Mouse (Mus musculus): ENCODE measurements around the gene Apbb2. TPM values are rescaled to one million over a fixed set of nuclear protein-coding genes. Genes with fewer than 3 reads are reported as not detected.
"Not testable (repeated sequence)": the region's sequence is repeated elsewhere in the genome, so short reads cannot be mapped to it uniquely, and the experiment has no call there.

The Apbb2 gene
- polyA plus RNA-seq, 1 experiment, result 22.6 TPM

- no peaks in the 10 kb centered on the region for H3K79me2 ChIP-seq (ENCODE audit: control insufficient read depth, insufficient read depth)
- TF ChIP-seq USF1 (IDR thresholded peaks at IDR 0.05; ENCODE audit: low read depth) (no peak), MAX (IDR thresholded peaks at IDR 0.05) (no peak)
Observed at GRCm38 (mm10) chr5:66262475-66262874, 356.1 kb downstream of the Apbb2 start.

GRCm38 (mm10) chr5:66259756-66260448 lies 358.7 kb downstream of the Apbb2 start, which contains the start of gene Nsun7:
TSS of gene Nsun7 (plus strand) at chr5:66259897.
- H3ac ChIP-seq (ENCODE audit: control insufficient read depth, insufficient read length, low read depth), result peak within 1 kb of the TSS; percentile 51
- TF ChIP-seq USF1 (IDR thresholded peaks at IDR 0.05; ENCODE audit: low read depth) (no peak), MAX (IDR thresholded peaks at IDR 0.05) (no peak), FOSL1 (IDR thresholded peaks at IDR 0.05; ENCODE audit: insufficient read depth, low read length, poor library complexity, severe bottlenecking) (no peak), CEBPB (IDR thresholded peaks at IDR 0.05; ENCODE audit: low read depth) (no peak), MYOG (IDR thresholded peaks at IDR 0.05; ENCODE audit: control insufficient read depth, extremely low read depth, insufficient read length) (no peak), MYOD1 (IDR thresholded peaks at IDR 0.05; ENCODE audit: control insufficient read depth, insufficient read length, low read depth) (no peak), CTCF (IDR thresholded peaks at IDR 0.05; ENCODE audit: control insufficient read depth, insufficient read depth, insufficient read length) (no peak)
- H3K79me2 ChIP-seq (ENCODE audit: control insufficient read depth, insufficient read depth), result no peaks in the 10 kb centered on the region
- H3K27me3 ChIP-seq (ENCODE audit: control insufficient read depth, insufficient read depth, insufficient read length), result no peaks in the 10 kb centered on the region
- H3K36me3 ChIP-seq (ENCODE audit: control insufficient read depth, insufficient read depth), result no peaks in the 10 kb centered on the region
- H3K79me3 ChIP-seq (ENCODE audit: low read depth), result no peaks in the 10 kb centered on the region
- H3K4me3 ChIP-seq (ENCODE audit: insufficient read depth, poor library complexity, severe bottlenecking), result peak within 1 kb of the TSS; percentile 14

More at GRCm38 (mm10) chr5:66262475-66262874, 356.1 kb downstream of the Apbb2 start:
- no peaks in the 10 kb centered on the region for H3K36me3 ChIP-seq (ENCODE audit: control insufficient read depth, insufficient read depth)
- H3K4me3 ChIP-seq (ENCODE audit: insufficient read depth, poor library complexity, severe bottlenecking), result no peak overlapping the region
- H3K79me3 ChIP-seq (ENCODE audit: low read depth), result no peaks in the 10 kb centered on the region
- H3ac ChIP-seq (ENCODE audit: control insufficient read depth, insufficient read length, low read depth), result no peak overlapping the region
- no peaks in the 10 kb centered on the region for H3K27me3 ChIP-seq (ENCODE audit: control insufficient read depth, insufficient read depth, insufficient read length)

- H3ac ChIP-seq (ENCODE audit: control insufficient read depth, insufficient read length, low read depth), result peak overlapping the region; percentile 51
- H3K4me3 ChIP-seq (ENCODE audit: insufficient read depth, poor library complexity, severe bottlenecking); H3K79me2 ChIP-seq (ENCODE audit: control insufficient read depth, insufficient read depth); H3K27me3 ChIP-seq (ENCODE audit: control insufficient read depth, insufficient read depth, insufficient read length); H3K36me3 ChIP-seq (ENCODE audit: control insufficient read depth, insufficient read depth); H3K79me3 ChIP-seq (ENCODE audit: low read depth): not testable (repeated sequence)
Observed at GRCm38 (mm10) chr5:66259431-66259755, 359.2 kb downstream of the Apbb2 start.

DNA sequence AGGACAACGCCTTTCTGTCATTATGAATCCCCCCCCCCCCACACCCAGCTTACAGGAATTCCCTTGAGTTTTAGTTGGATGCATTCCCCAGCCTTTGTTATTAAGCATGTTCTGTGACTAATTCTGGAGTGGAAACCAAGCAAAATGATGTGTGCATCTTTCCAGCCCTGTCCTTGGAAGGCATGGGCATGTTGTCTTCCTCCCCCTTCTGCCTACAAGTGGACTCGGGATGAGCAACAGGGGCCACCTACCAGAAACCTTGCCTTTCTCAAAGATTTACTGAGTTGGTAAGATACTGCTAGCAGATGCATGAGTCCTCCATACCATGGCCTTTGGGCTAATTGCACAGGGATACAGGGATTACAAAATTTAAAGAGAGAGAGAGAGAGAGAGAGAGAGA lies 359.6 kb downstream of the Apbb2 start:
- Histone ChIP-seq H3K79me2 (ENCODE audit: control insufficient read depth, insufficient read depth) (no peaks in the 10 kb centered on the region), H3K36me3 (ENCODE audit: control insufficient read depth, insufficient read depth) (no peaks in the 10 kb centered on the region), H3ac (ENCODE audit: control insufficient read depth, insufficient read length, low read depth) (no peak overlapping the region), H3K79me3 (ENCODE audit: low read depth) (no peaks in the 10 kb centered on the region), H3K4me3 (ENCODE audit: insufficient read depth, poor library complexity, severe bottlenecking) (no peak overlapping the region), H3K27me3 (ENCODE audit: control insufficient read depth, insufficient read depth, insufficient read length) (no peaks in the 10 kb centered on the region)
- no peak for TF ChIP-seq MAX (IDR thresholded peaks at IDR 0.05)

- Histone ChIP-seq H3K4me3 (ENCODE audit: insufficient read depth, poor library complexity, severe bottlenecking) (no peak overlapping the region), H3K79me3 (ENCODE audit: low read depth) (no peaks in the 10 kb centered on the region), H3ac (ENCODE audit: control insufficient read depth, insufficient read length, low read depth) (no peak overlapping the region), H3K79me2 (ENCODE audit: control insufficient read depth, insufficient read depth) (no peaks in the 10 kb centered on the region), H3K36me3 (ENCODE audit: control insufficient read depth, insufficient read depth) (no peaks in the 10 kb centered on the region), H3K27me3 (ENCODE audit: control insufficient read depth, insufficient read depth, insufficient read length) (no peaks in the 10 kb centered on the region)
- TF ChIP-seq CTCF (IDR thresholded peaks at IDR 0.05; ENCODE audit: control insufficient read depth, insufficient read depth, insufficient read length), result no peak
- no peak for TF ChIP-seq USF1 (IDR thresholded peaks at IDR 0.05; ENCODE audit: low read depth)
- no peak for TF ChIP-seq MYOG (IDR thresholded peaks at IDR 0.05; ENCODE audit: control insufficient read depth, extremely low read depth, insufficient read length)
- no peak for TF ChIP-seq MAX (IDR thresholded peaks at IDR 0.05)
- no peak for TF ChIP-seq FOSL1 (IDR thresholded peaks at IDR 0.05; ENCODE audit: insufficient read depth, low read length, poor library complexity, severe bottlenecking)
- TF ChIP-seq CEBPB (IDR thresholded peaks at IDR 0.05; ENCODE audit: low read depth), result no peak
- TF ChIP-seq MYOD1 (IDR thresholded peaks at IDR 0.05; ENCODE audit: control insufficient read depth, insufficient read length, low read depth), result no peak
Observed at GRCm38 (mm10) chr5:66255044-66255443, 363.5 kb downstream of the Apbb2 start.

- H3ac ChIP-seq (ENCODE audit: control insufficient read depth, insufficient read length, low read depth), result no peak overlapping the region
- no peaks in the 10 kb centered on the region for H3K79me3 ChIP-seq (ENCODE audit: low read depth)
- H3K79me2 ChIP-seq (ENCODE audit: control insufficient read depth, insufficient read depth), result no peaks in the 10 kb centered on the region
- no peaks in the 10 kb centered on the region for H3K27me3 ChIP-seq (ENCODE audit: control insufficient read depth, insufficient read depth, insufficient read length)
- TF ChIP-seq MYOD1 (IDR thresholded peaks at IDR 0.05; ENCODE audit: control insufficient read depth, insufficient read length, low read depth) (no peak), MAX (IDR thresholded peaks at IDR 0.05) (no peak), CEBPB (IDR thresholded peaks at IDR 0.05; ENCODE audit: low read depth) (no peak), CTCF (IDR thresholded peaks at IDR 0.05; ENCODE audit: control insufficient read depth, insufficient read depth, insufficient read length) (no peak), FOSL1 (IDR thresholded peaks at IDR 0.05; ENCODE audit: insufficient read depth, low read length, poor library complexity, severe bottlenecking) (no peak)
- H3K4me3 ChIP-seq (ENCODE audit: insufficient read depth, poor library complexity, severe bottlenecking), result no peak overlapping the region
- H3K36me3 ChIP-seq (ENCODE audit: control insufficient read depth, insufficient read depth), result no peaks in the 10 kb centered on the region
Observed at GRCm38 (mm10) chr5:66253219-66253618, 365.4 kb downstream of the Apbb2 start.

Other genes with a start within 250 kb of the Apbb2 start
- gene Uchl1, start 57.3 kb upstream of the Apbb2 start, polyA plus RNA-seq (2012; fragmentation: generic; extraction: Trizol), result 18.3 TPM
- not detected for gene Limch1, start 127.0 kb upstream of the Apbb2 start, polyA plus RNA-seq (2012; fragmentation: generic; extraction: Trizol)